Mouse (Mus musculus) lung, embryonic 14.5 days (tissue): ENCODE data around the gene Agap2. TPM values are rescaled to one million over a fixed set of nuclear protein-coding genes. Genes with fewer than 3 reads are reported as not detected.
"Not testable (repeated sequence)": the region's sequence is repeated elsewhere in the genome, so short reads cannot be mapped to it uniquely, and the experiment has no call there.

Source experiments
- ATAC-seq: fragments of 200-750 bp; cut with Nextera tagmentation; 2 replicates; pipeline ENCODE4 v1.8.0; 2017; ENCODE audit warnings: mild to moderate bottlenecking, moderate TSS enrichment, moderate library complexity; ENCODE audit not compliant: insufficient read depth
- DNase-seq: peaks from one replicate; pipeline ENCODE4 v3.0.0-alpha.2; 2015
- H3K27ac ChIP-seq: fragments of 300-500 bp; sonication (generic); 2 replicates; pipeline ENCODE4 v1.5.1; 2014; ENCODE audit warnings: low read depth, mild to moderate bottlenecking, moderate library complexity
- H3K27me3 ChIP-seq: fragments of 300-500 bp; sonication (generic); 2 replicates; pipeline ENCODE4 v1.6.1; 2014; ENCODE audit warnings: low read length, control low read depth; ENCODE audit not compliant: insufficient read depth
- H3K36me3 ChIP-seq: fragments of 300-500 bp; sonication (generic); 2 replicates; pipeline ENCODE4 v1.6.1; 2014; ENCODE audit warnings: control low read depth; ENCODE audit not compliant: insufficient read depth
- H3K4me1 ChIP-seq: fragments of 300-500 bp; sonication (generic); 2 replicates; pipeline ENCODE4 v1.6.1; 2014; ENCODE audit warnings: antibody characterized with exemption, control low read depth; ENCODE audit not compliant: insufficient read depth
- H3K4me2 ChIP-seq: fragments of 300-500 bp; sonication (generic); 2 replicates; pipeline ENCODE4 v1.6.1; 2014; ENCODE audit warnings: mild to moderate bottlenecking
- H3K4me3 ChIP-seq: fragments of 300-500 bp; sonication (generic); 2 replicates; pipeline ENCODE4 v1.5.1; 2014; ENCODE audit warnings: low read depth, low read length
- H3K9ac ChIP-seq: fragments of 300-500 bp; sonication (generic); 2 replicates; pipeline ENCODE4 v1.6.1; 2014
- H3K9me3 ChIP-seq: fragments of 300-500 bp; sonication (generic); 2 replicates; pipeline ENCODE4 v1.6.1; 2016; ENCODE audit warnings: low read depth, low read length, control low read depth
- CTCF ChIP-seq: IDR thresholded peaks from 2 replicates; pipeline ENCODE4 v1.5.1; 2016; ENCODE audit warnings: antibody characterized with exemption, low read depth
- WGBS: fragments of 180-500 bp; shearing (Covaris S2); extraction: QIAGEN DNeasy Blood & Tissue Kit; methylation state at CpG from one replicate; pipeline ENCODE4 v1.1.7; 2014; 5-methylcytosine and 5-hydroxymethylcytosine counted together
- polyA plus RNA-seq: library from polyadenylated mRNA; unstranded; fragments of >200 nt; fragmentation: Nextera tagmentation; extraction: Ambion mirVana; gene quantifications from 2 replicates; pipeline ENCODE4 v1.2.1, GENCODE M21; 2014

The Agap2 gene
- polyA plus RNA-seq, 1 experiment from 2014 or later, result 0.07 TPM

DNA sequence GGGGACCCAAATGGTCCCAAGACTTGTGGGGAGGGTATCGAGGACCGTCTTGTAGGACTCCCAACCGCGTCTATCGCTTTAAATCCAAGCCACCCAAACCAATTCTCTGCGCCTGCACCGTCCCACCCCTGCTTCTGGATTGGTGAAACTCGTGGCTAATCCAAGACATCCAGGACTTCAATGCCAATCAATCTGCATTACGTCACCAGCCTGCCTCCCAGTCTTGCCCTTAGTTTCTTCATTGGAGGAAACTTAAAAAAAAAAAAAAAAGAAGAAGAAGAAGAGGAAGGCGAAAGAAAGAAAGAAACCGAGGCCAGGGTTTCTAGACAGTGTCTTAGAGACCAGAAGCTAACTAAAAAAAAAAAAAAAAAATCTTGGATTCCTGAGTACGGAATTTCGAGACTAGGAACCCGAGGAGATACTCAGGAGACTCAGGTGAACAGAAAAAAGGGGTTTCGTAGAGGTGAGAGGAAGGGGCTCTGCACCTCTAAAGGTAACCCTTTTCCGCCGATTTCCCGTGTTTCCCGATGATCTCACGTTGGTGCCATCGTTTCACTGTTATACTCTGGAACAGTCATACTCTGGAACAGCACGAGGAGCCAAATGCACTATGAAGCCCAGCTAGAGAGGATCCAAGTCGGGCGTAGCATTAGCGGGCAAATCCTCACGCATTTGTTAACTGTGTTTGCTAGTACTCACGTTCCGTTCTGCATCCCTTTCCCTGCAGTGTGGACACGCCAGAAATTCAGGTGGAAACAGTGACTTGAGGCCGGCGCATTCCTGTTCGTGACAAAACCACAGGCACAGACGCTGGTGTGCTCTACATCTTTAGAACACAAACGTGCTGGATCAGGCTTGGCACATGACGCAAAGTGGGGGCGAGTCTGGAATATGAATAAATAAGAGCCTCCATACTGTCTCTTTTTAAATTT, 4.6 kb upstream of the Agap2 start, which contains the start of gene Tspan31:
Gene Tspan31 (minus strand): TSS at position 75 of the 932 bp plus-strand sequence.
- ATAC-seq (peak; percentile 90), DNase-seq (peak; percentile 98)
- peak within 1 kb of the TSS; percentile 81 for H3K27ac ChIP-seq
- H3K4me1 ChIP-seq, result peaks cover 11% of the 10 kb centered on the region; the same call in 1 of the 2 replicates
- H3K36me3 ChIP-seq, result peaks cover 34% of the 10 kb centered on the region
- peak within 1 kb of the TSS; percentile 92 for H3K4me2 ChIP-seq
- no peaks in the 10 kb centered on the region for H3K9me3 ChIP-seq
- H3K9ac ChIP-seq, result peak within 1 kb of the TSS; percentile 71
- no peak for TF ChIP-seq CTCF
- 1% methylated on average over 36 of the region's 36 CpGs for whole genome bisulfite sequencing
- peak within 1 kb of the TSS; percentile 61 for H3K4me3 ChIP-seq
- H3K27me3 ChIP-seq, result no peaks in the 10 kb centered on the region

DNA sequence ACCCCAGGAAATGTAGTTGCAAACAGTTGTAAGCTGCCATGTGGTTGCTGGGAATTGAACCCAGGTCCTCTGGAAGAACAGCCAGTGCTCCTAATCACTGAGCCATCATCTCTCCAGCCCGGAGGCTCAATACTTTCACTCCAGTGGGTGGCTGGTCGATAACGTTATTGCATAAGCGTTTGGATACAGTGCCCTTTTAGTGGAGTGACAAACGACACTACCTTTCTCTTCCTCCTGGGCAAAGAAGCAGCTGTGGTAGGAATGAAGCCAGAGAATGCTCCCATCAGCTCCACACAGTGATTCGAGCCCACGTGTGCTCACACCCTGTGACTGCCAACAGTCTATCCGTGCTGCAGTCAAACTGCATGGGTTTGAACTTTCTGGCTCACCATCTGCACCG, 3.9 kb upstream of the Agap2 start:
- DNase-seq (no peak), ATAC-seq (no peak)
- peaks cover 26% of the 10 kb centered on the region for H3K36me3 ChIP-seq
- 69% methylated on average over 9 of the region's 9 CpGs for WGBS
- H3K4me3 ChIP-seq, result peak overlapping the region; percentile 61
- no peak for TF ChIP-seq CTCF
- no peaks in the 10 kb centered on the region for H3K9me3 ChIP-seq
- H3K27ac ChIP-seq, result no peak overlapping the region
- H3K4me1 ChIP-seq, result peaks cover 11% of the 10 kb centered on the region; the same call in 1 of the 2 replicates
- peak overlapping the region; percentile 92 for H3K4me2 ChIP-seq
- no peaks in the 10 kb centered on the region for H3K27me3 ChIP-seq
- H3K9ac ChIP-seq, result peak overlapping the region; percentile 71

DNA sequence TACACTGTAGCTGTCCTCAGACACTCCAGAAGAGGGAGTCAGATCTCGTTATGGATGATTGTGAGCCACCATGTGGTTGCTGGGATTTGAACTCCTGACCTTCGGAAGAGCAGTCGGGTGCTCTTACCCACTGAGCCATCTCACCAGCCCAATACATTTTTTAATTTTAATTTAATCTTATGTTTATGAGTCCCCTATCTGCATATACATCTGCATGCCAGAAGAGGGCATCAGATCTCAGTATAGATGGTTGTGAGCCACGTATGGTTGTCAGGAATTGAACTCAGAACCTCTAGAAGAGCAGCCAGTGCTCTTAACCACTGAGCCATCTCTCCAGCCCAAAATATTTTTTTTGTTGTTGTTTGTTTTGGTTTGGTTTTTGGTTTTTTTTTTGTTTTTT, 2.8 kb upstream of the Agap2 start:
- H3K36me3 ChIP-seq, result peaks cover 15% of the 10 kb centered on the region
- DNase-seq, H3K4me2 ChIP-seq, H3K27ac ChIP-seq, H3K4me3 ChIP-seq, ATAC-seq, H3K27me3 ChIP-seq, H3K9ac ChIP-seq, H3K9me3 ChIP-seq: not testable (repeated sequence)
- TF ChIP-seq CTCF, result 0 out of 2 replicates have a peak, but pooled peaks have one; percentile 16
- 77% methylated on average over 4 of the region's 4 CpGs for WGBS
- peaks cover 11% of the 10 kb centered on the region; the same call in 1 of the 2 replicates for H3K4me1 ChIP-seq

DNA sequence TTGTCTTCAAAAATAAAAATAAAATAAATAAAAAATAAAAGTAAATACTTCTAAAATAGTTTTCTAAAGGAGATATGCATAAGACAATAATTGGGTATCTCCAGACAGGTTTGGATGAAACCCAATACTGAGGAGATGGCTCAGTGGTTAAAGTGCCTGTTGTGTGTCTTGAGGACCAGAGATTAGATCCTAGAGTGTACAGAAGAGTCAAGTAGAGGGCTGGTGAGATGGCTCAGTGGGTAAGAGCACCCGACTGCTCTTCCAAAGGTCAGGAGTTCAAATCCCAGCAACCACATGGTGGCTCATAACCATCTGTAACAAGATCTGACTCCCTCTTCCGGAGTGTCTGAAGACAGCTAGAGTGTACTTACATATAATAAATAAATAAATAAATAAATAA, 2.1 kb upstream of the Agap2 start:
- peaks cover 11% of the 10 kb centered on the region; the same call in 1 of the 2 replicates for H3K4me1 ChIP-seq
- not testable (repeated sequence) for H3K4me3 ChIP-seq, ATAC-seq, DNase-seq, H3K9ac ChIP-seq, H3K4me2 ChIP-seq, H3K36me3 ChIP-seq, H3K27ac ChIP-seq, H3K9me3 ChIP-seq
- 67% methylated on average over 2 of the region's 2 CpGs for WGBS
- H3K27me3 ChIP-seq, result peaks cover 11% of the 10 kb centered on the region

DNA sequence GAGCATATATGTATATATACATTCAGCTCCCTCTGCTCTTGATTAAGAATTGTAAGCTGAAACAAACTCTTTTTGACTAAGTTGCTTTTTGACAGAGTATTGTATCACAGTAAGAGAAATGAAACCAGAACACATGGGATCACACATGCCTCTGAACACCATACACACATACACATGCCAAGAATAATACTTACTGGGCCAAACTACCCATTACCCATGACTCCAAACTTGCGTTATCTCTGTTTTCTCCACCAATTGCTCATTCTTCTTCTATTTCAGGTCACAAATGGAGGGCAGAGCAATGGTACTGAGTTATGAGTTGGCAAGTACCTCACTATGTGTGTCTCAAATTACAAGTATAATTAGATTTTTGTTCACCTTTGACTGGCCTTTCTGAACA, 1.1 kb upstream of the Agap2 start:
- Histone ChIP-seq H3K4me3 (no peak overlapping the region), H3K27ac (no peak overlapping the region), H3K4me1 (0 out of 2 replicates have a peak, but pooled peaks cover 8% of the 10 kb centered on the region), H3K27me3 (peaks cover 21% of the 10 kb centered on the region), H3K9ac (no peak overlapping the region), H3K4me2 (no peak overlapping the region), H3K36me3 (no peaks in the 10 kb centered on the region), H3K9me3 (no peaks in the 10 kb centered on the region)
- no peak for ATAC-seq
- no peak for TF ChIP-seq CTCF
- DNase-seq, result no peak
- WGBS, result 98% methylated on average over 1 of the region's 1 CpGs

DNA sequence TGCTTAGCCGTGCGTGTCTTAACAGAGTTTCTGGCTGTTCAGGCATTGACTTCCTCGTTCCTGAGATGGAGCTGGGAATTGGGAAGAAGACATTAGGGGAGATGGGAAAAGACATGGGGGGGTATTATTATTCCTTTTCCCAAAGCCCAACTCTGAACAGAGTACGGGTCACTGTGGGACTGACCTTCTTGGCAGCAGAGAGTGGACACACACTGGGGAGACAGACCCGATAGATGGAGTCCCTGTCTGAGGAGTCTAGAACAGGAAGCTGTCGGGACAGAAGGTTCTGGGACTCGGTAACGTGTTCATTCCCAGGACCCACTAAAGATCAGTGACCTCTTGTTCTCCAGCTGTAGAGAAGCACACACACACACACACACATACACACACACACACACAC, 567 bp downstream of the Agap2 start:
- TF ChIP-seq CTCF, result no peak
- H3K9ac ChIP-seq, result no peak overlapping the region
- H3K36me3 ChIP-seq, result no peaks in the 10 kb centered on the region
- 67% methylated on average over 8 of the region's 8 CpGs for WGBS
- H3K9me3 ChIP-seq, result no peaks in the 10 kb centered on the region
- ATAC-seq (no peak), DNase-seq (no peak)
- no peak overlapping the region for H3K4me3 ChIP-seq
- H3K4me1 ChIP-seq, result 0 out of 2 replicates have a peak, but pooled peaks cover 3% of the 10 kb centered on the region
- peaks cover 37% of the 10 kb centered on the region for H3K27me3 ChIP-seq
- H3K4me2 ChIP-seq, result no peak overlapping the region
- H3K27ac ChIP-seq, result no peak overlapping the region

DNA sequence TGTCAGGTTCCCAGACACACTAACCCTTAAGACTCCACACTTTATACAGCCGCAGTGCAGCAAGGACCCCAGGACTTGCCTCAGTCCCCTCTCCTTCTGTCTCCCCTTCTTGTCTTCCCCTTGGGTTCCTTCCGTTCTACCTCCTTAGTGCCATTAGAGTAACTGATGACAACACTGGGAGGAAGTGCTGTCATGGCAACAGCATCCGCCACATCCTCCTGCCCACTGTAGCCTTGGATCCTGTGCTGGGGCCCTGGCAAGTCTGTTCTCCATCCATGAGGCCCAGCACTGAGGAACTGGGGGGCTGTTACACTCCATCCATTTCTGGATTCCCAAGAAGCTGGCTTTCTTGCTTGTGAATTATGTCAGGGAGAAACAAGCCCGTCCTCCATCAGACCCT, 998 bp downstream of the Agap2 start:
- Histone ChIP-seq H3K4me3 (no peak overlapping the region), H3K27ac (no peak overlapping the region), H3K36me3 (no peaks in the 10 kb centered on the region), H3K9ac (no peak overlapping the region), H3K9me3 (no peaks in the 10 kb centered on the region), H3K4me1 (0 out of 2 replicates have a peak, but pooled peaks cover 1% of the 10 kb centered on the region), H3K27me3 (peaks cover 42% of the 10 kb centered on the region), H3K4me2 (no peak overlapping the region)
- WGBS, result 33% methylated on average over 4 of the region's 4 CpGs
- ATAC-seq (no peak), DNase-seq (no peak)
- TF ChIP-seq CTCF, result no peak
